Mouse (Mus musculus) kidney, adult 2 months (tissue): Measurements from ENCODE around the gene Shisa6.

Experiments used
- CTCF ChIP-seq: fragments of 200-500 bp; conservative IDR thresholded peaks from 2 replicates; pipeline ENCODE4 v1.5.1; 2011; ENCODE audit warnings: low read depth, mild to moderate bottlenecking, control low read depth, low read length, moderate library complexity, mixed read lengths; ENCODE audit not compliant: insufficient read depth, insufficient read length
- POLR2A ChIP-seq: fragments of 200-500 bp; IDR thresholded peaks from one replicate; pipeline ENCODE4 v1.6.1; 2011; ENCODE audit warnings: low read depth, low read length, control low read depth

GRCm38 (mm10) chr11:66535156-66535555 lies 9.4 kb upstream of the Shisa6 start:
- TF ChIP-seq POLR2A = no peak
- TF ChIP-seq CTCF = no peak
